Mouse (Mus musculus): ENCODE data around the gene Celf2. TPM values are rescaled to one million over a fixed set of nuclear protein-coding genes. Genes with fewer than 3 reads are reported as not detected.

The Celf2 gene
- total RNA-seq, 2 experiments from 2014 or later = 424 to 432 TPM

GRCm38 (mm10) chr2:6513176-6513575 is 996.2 kb downstream of the Celf2 start:
- no peak for DNase-seq (ENCODE audit: low spot score in 2 of 2)

- DNase-seq (ENCODE audit: low spot score in 2 of 2) = peak in 1 of 2 experiments; percentile 55
Measured at GRCm38 (mm10) chr2:6507071-6507470, 1002.3 kb downstream of the Celf2 start.

GRCm38 (mm10) chr2:6505979-6506811 is 1003.2 kb downstream of the Celf2 start:
- no peak for DNase-seq (ENCODE audit: low spot score in 2 of 2)

- no peak for DNase-seq (ENCODE audit: low spot score in 2 of 2)
Measured at GRCm38 (mm10) chr2:6505531-6505930, 1003.8 kb downstream of the Celf2 start.

- DNase-seq (ENCODE audit: low spot score in 2 of 2) = no peak
Measured at GRCm38 (mm10) chr2:6498101-6498500, 1011.3 kb downstream of the Celf2 start.

GRCm38 (mm10) chr2:6497636-6498035 is 1011.7 kb downstream of the Celf2 start:
- DNase-seq (ENCODE audit: low spot score in 2 of 2) = no peak

- no peak for DNase-seq (ENCODE audit: low spot score in 2 of 2)
Measured at GRCm38 (mm10) chr2:6493886-6494285, 1015.5 kb downstream of the Celf2 start.

- no peak for DNase-seq (ENCODE audit: low spot score in 2 of 2)
Measured at GRCm38 (mm10) chr2:6490870-6491269, 1018.5 kb downstream of the Celf2 start.

- DNase-seq (ENCODE audit: low spot score in 2 of 2) = no peak
Measured at GRCm38 (mm10) chr2:6490076-6490475, 1019.3 kb downstream of the Celf2 start.

Data from layer of hippocampus, adult 18-20 months (tissue).